Mouse (Mus musculus) ES-E14 (cell line): ENCODE data around the gene Fdxr. TPM values are rescaled to one million over a fixed set of nuclear protein-coding genes. Genes with fewer than 3 reads are reported as not detected.
A peak's percentile ranks its signal among the peaks of the same experiment; 100 is the strongest.

Experiments used
- DNase-seq: peaks from one replicate; pipeline ENCODE4 v3.0.0-alpha.2; 2013; ENCODE audit warnings: low read depth, low spot score
- H3K27ac ChIP-seq: 2 replicates; pipeline ENCODE4 v1.5.1; 2012; ENCODE audit warnings: low read depth, mild to moderate bottlenecking, low read length, moderate library complexity, mixed read lengths; ENCODE audit not compliant: poor library complexity, insufficient read depth, severe bottlenecking
- H3K36me3 ChIP-seq: 2 replicates; pipeline ENCODE4 v1.6.1; 2012; ENCODE audit warnings: mild to moderate bottlenecking, low read length, moderate library complexity, mixed read lengths; ENCODE audit not compliant: control insufficient read depth, poor library complexity, insufficient read depth, severe bottlenecking
- H3K4me1 ChIP-seq, 2 experiments: fragments of 150-350 bp in 1 of 2; sonication (generic) in 1 of 2; 2 replicates each; pipeline ENCODE4 v1.6.1; 2012; ENCODE audit warnings: low read length in 2 of 2, mild to moderate bottlenecking in 1 of 2, mixed read lengths in 1 of 2; ENCODE audit not compliant: control insufficient read depth in 2 of 2, insufficient read depth in 2 of 2, poor library complexity in 1 of 2
- H3K4me3 ChIP-seq, 2 experiments: fragments of 150-350 bp in 1 of 2; sonication (generic) in 1 of 2; 2 replicates each; pipeline ENCODE4 v1.5.1; 2012; ENCODE audit warnings: low read length in 2 of 2, low read depth in 1 of 2, mild to moderate bottlenecking in 1 of 2, mixed read lengths in 1 of 2; ENCODE audit not compliant: insufficient read depth in 1 of 2, poor library complexity in 1 of 2, severe bottlenecking in 1 of 2
- H3K9ac ChIP-seq: 2 replicates; pipeline ENCODE4 v1.6.1; 2012; ENCODE audit warnings: low read depth, mild to moderate bottlenecking, low read length, mixed read lengths; ENCODE audit not compliant: poor library complexity, insufficient read depth, severe bottlenecking
- H3K9me3 ChIP-seq: fragments of 150-350 bp; sonication (generic); 2 replicates; pipeline ENCODE4 v1.6.1; 2012; ENCODE audit warnings: low read depth, mild to moderate bottlenecking, low read length; ENCODE audit not compliant: control insufficient read depth, insufficient read depth
- CHD2 ChIP-seq: IDR thresholded peaks from 2 replicates; pipeline ENCODE4 v1.6.1; 2014; ENCODE audit warnings: mild to moderate bottlenecking, low read depth, low read length, inconsistent platforms
- HCFC1 ChIP-seq: IDR thresholded peaks from 2 replicates; pipeline ENCODE4 v1.6.1; 2012; ENCODE audit warnings: low read length, inconsistent platforms, borderline replicate concordance; ENCODE audit not compliant: insufficient read depth
- MAFK ChIP-seq: IDR thresholded peaks from 2 replicates; pipeline ENCODE4 v1.6.1; 2014; ENCODE audit warnings: mild to moderate bottlenecking, low read depth, low read length, inconsistent platforms; ENCODE audit not compliant: insufficient read depth
- ZC3H11A ChIP-seq: IDR thresholded peaks from 2 replicates; pipeline ENCODE4 v1.6.1; 2012; ENCODE audit warnings: low read depth, mild to moderate bottlenecking, inconsistent platforms, low read length, borderline replicate concordance
- ZNF384 ChIP-seq: IDR thresholded peaks from 2 replicates; pipeline ENCODE4 v1.6.1; 2012; ENCODE audit warnings: low read depth, low read length, inconsistent platforms
- in situ Hi-C, 2 experiments: fragments of 600-800 bp; cut with MboI; formaldehyde crosslinking; loops; one replicate each; pipeline ENCODE4 v1.15.1; 2025; ENCODE audit warnings: low sequenced_read_pairs in 2 of 2, inconsistent platforms in 1 of 2; ENCODE audit not compliant: unreplicated experiment in 2 of 2
- total RNA-seq: library from RNA; depleted of rRNA; stranded (reverse); fragments of 300-350 nt; gene quantifications from 2 replicates; pipeline ENCODE4 v1.2.3, GENCODE M21; 2012

Gene Fdxr
- total RNA-seq, 1 experiment, result 12.1 TPM

DNA sequence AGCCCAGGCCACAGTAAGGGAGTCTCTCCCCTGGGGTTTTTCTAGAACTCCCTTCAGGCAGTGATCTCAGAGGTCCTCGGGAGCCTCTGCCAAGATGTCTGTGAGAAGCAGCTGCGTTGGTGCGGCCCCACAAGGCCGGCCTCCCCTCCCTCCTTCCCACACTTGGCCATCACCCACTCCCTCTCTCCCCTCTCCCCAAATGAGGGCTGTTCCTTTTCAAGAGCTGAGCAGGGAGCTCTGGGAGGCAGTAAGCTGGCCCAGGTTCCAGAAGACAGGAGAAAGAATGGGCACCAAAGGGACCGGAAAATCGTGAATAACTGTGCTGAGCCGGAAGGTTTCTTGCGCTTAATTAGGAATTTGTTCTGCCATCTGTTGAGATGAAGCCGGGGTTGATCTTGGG lies 44.9 kb downstream of the Fdxr start:
- H3K36me3 ChIP-seq, result no peaks in the 10 kb centered on the region; the same call in 1 of the 2 replicates
- H3K27ac ChIP-seq, result no peak overlapping the region
- no peak for TF ChIP-seq CHD2
- TF ChIP-seq ZNF384, result no peak
- no peak for TF ChIP-seq MAFK
- no peaks in the 10 kb centered on the region for H3K9me3 ChIP-seq
- in situ Hi-C loops, result no loop called here
- peaks cover 3 to 35% of the 10 kb centered on the region in 2 experiments; a peak in 3 of 4 replicates for H3K4me1 ChIP-seq
- DNase-seq, result no peak
- H3K4me3 ChIP-seq, result no peak overlapping the region
- no peak overlapping the region for H3K9ac ChIP-seq

DNA sequence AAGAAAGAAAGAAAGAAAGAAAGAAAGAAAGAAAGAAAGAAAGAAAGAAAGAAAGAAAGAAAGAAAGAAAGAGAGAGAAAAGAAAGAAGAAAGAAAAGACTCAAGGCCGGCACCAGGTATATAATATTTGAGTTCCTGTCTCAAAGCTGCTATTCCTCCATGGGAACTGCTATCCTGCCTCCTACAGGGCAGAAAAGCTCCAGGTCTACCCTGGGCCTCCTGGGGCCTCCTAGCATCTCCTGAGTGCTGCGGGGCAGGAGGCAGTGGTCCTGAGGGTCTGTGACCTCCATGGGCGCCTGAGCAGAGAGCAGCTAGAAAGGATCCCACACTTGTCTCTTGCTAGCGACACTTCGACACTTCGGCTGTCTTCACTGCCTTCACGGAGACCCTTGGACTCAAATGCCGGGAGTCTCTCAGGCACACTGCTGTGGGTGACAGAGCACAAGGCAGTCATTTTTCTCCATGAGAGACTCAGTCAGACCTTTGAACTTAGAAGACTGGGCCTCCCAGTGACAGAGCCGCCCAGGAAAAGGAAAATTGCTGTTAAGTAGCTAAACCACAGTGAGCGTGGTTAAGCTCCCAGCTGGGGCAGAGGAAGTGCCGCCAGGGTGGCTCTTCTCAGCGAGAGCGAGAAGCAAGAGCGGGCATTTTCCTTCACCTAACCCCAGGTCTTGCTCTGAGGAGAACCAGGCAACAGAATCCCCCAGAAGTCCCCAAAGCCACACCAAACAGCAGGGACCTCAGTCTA lies 45.5 kb downstream of the Fdxr start:
- in situ Hi-C loops, result no loop called here
- no peak overlapping the region for H3K27ac ChIP-seq
- H3K9ac ChIP-seq, result no peak overlapping the region
- no peak for TF ChIP-seq HCFC1
- TF ChIP-seq CHD2, result no peak
- no peak for TF ChIP-seq MAFK
- no peak for TF ChIP-seq ZNF384
- TF ChIP-seq ZC3H11A, result no peak
- H3K4me1 ChIP-seq, result peaks cover 0 to 35% of the 10 kb centered on the region in 2 experiments; a peak in 3 of 4 replicates
- DNase-seq, result no peak
- H3K36me3 ChIP-seq, result no peaks in the 10 kb centered on the region
- no peak overlapping the region for H3K4me3 ChIP-seq
- H3K9me3 ChIP-seq, result no peaks in the 10 kb centered on the region

GRCm38 (mm10) chr11:115229021-115229930 lies 47.6 kb downstream of the Fdxr start:
- Histone ChIP-seq H3K9me3 (no peaks in the 10 kb centered on the region), H3K36me3 (no peaks in the 10 kb centered on the region), H3K4me1 (peaks cover 0 to 34% of the 10 kb centered on the region in 2 experiments; a peak in 1 of 4 replicates), H3K9ac (no peak overlapping the region), H3K4me3 (no peak overlapping the region), H3K27ac (no peak overlapping the region)
- TF ChIP-seq MAFK (no peak), CHD2 (no peak), HCFC1 (no peak), ZC3H11A (no peak), ZNF384 (no peak)
- in situ Hi-C loops, result no loop called here
- peak; percentile 41 for DNase-seq

DNA sequence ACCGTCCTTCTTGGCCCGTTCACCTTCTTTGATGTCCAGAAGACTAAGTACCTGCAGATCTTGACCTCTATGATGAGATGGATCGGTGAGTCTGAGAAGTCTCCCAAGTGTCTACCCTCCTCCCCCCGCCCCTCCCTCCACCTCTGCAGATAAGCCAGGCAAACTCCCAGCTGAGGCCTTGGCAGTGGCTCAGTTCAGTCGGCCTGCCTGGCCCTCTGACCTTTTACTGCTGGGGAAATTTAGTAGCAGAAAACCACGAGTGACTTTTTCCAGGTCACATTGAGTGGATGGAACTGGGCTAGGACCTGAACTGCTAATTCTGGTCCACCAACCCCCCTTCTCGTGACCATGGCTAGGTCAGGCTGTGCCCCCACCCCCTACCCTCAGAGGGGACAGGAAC lies 48.4 kb downstream of the Fdxr start:
- Histone ChIP-seq H3K4me1 (peaks cover 0 to 29% of the 10 kb centered on the region in 2 experiments; a peak in 1 of 4 replicates), H3K36me3 (no peaks in the 10 kb centered on the region), H3K27ac (no peak overlapping the region), H3K9me3 (no peaks in the 10 kb centered on the region), H3K9ac (no peak overlapping the region), H3K4me3 (no peak overlapping the region)
- DNase-seq, result no peak
- no peak for TF ChIP-seq CHD2
- in situ Hi-C loops, result no loop called here
